Mouse (Mus musculus): ENCODE measurements around the gene Klkb1. TPM values are rescaled to one million over a fixed set of nuclear protein-coding genes. Genes with fewer than 3 reads are reported as not detected.

Gene Klkb1
- polyA plus RNA-seq, 1 experiment from 2014 or later, result not detected

GRCm38 (mm10) chr8:45291790-45292189, 2.9 kb downstream of the Klkb1 start:
- H3K27me3 ChIP-seq (ENCODE audit: control insufficient read depth, insufficient read depth, low read length), result no peaks in the 10 kb centered on the region
- no peak overlapping the region for H3K4me3 ChIP-seq (replicated peaks; ENCODE audit: low read depth, low read length)
- H3K9me3 ChIP-seq (ENCODE audit: control insufficient read depth, low read length), result no peaks in the 10 kb centered on the region
- DNase-seq (no peak), ATAC-seq (ENCODE audit: low FRiP score, low TSS enrichment) (no peak)
- no peak overlapping the region for H3K9ac ChIP-seq (replicated peaks; ENCODE audit: low read length)
- no peak overlapping the region for H3K4me2 ChIP-seq (ENCODE audit: low read length)
- H3K4me1 ChIP-seq (ENCODE audit: control insufficient read depth, insufficient read depth, low read length), result no peaks in the 10 kb centered on the region
- WGBS, result 80% methylated on average over 2 of the region's 2 CpGs
- H3K36me3 ChIP-seq (ENCODE audit: control insufficient read depth, insufficient read depth, low read length), result no peaks in the 10 kb centered on the region
- H3K27ac ChIP-seq (replicated peaks; ENCODE audit: low read depth, low read length), result no peak overlapping the region

GRCm38 (mm10) chr8:45281630-45282029, 13.0 kb downstream of the Klkb1 start:
- ATAC-seq (ENCODE audit: low FRiP score, low TSS enrichment), result no peak
- Histone ChIP-seq H3K4me3 (replicated peaks; ENCODE audit: low read depth, low read length) (no peak overlapping the region), H3K9ac (replicated peaks; ENCODE audit: low read length) (no peak overlapping the region), H3K4me1 (ENCODE audit: control insufficient read depth, insufficient read depth, low read length) (no peaks in the 10 kb centered on the region), H3K27me3 (ENCODE audit: control insufficient read depth, insufficient read depth, low read length) (no peaks in the 10 kb centered on the region), H3K4me2 (ENCODE audit: low read length) (no peak overlapping the region), H3K9me3 (ENCODE audit: control insufficient read depth, low read length) (no peaks in the 10 kb centered on the region), H3K36me3 (ENCODE audit: control insufficient read depth, insufficient read depth, low read length) (no peaks in the 10 kb centered on the region), H3K27ac (replicated peaks; ENCODE audit: low read depth, low read length) (no peak overlapping the region)
- whole genome bisulfite sequencing, result 86% methylated on average over 8 of the region's 8 CpGs
- no peak for DNase-seq

GRCm38 (mm10) chr8:45277453-45277852, 17.2 kb downstream of the Klkb1 start:
- DNase-seq (no peak), ATAC-seq (ENCODE audit: low FRiP score, low TSS enrichment) (no peak)
- H3K27me3 ChIP-seq (ENCODE audit: control insufficient read depth, insufficient read depth, low read length), result no peaks in the 10 kb centered on the region
- no peak overlapping the region for H3K27ac ChIP-seq (replicated peaks; ENCODE audit: low read depth, low read length)
- no peak overlapping the region for H3K4me3 ChIP-seq (replicated peaks; ENCODE audit: low read depth, low read length)
- H3K4me1 ChIP-seq (ENCODE audit: control insufficient read depth, insufficient read depth, low read length), result no peaks in the 10 kb centered on the region
- no peaks in the 10 kb centered on the region for H3K36me3 ChIP-seq (ENCODE audit: control insufficient read depth, insufficient read depth, low read length)
- H3K4me2 ChIP-seq (ENCODE audit: low read length), result no peak overlapping the region
- no peak overlapping the region for H3K9ac ChIP-seq (replicated peaks; ENCODE audit: low read length)
- WGBS, result 86% methylated on average over 3 of the region's 3 CpGs
- H3K9me3 ChIP-seq (ENCODE audit: control insufficient read depth, low read length), result no peaks in the 10 kb centered on the region

GRCm38 (mm10) chr8:45274317-45274716, 20.3 kb downstream of the Klkb1 start:
- Histone ChIP-seq H3K4me3 (replicated peaks; ENCODE audit: low read depth, low read length) (no peak overlapping the region), H3K36me3 (ENCODE audit: control insufficient read depth, insufficient read depth, low read length) (no peaks in the 10 kb centered on the region), H3K9me3 (ENCODE audit: control insufficient read depth, low read length) (no peaks in the 10 kb centered on the region), H3K27ac (replicated peaks; ENCODE audit: low read depth, low read length) (no peak overlapping the region), H3K4me1 (ENCODE audit: control insufficient read depth, insufficient read depth, low read length) (no peaks in the 10 kb centered on the region), H3K27me3 (ENCODE audit: control insufficient read depth, insufficient read depth, low read length) (no peaks in the 10 kb centered on the region), H3K4me2 (ENCODE audit: low read length) (no peak overlapping the region), H3K9ac (replicated peaks; ENCODE audit: low read length) (no peak overlapping the region)
- ATAC-seq (ENCODE audit: low FRiP score, low TSS enrichment), result no peak
- DNase-seq, result no peak
- 81% methylated on average over 4 of the region's 4 CpGs for WGBS

- Histone ChIP-seq H3K9me3 (ENCODE audit: control insufficient read depth, low read length) (peaks cover 3% of the 10 kb centered on the region; the same call in 1 of the 2 replicates), H3K36me3 (ENCODE audit: control insufficient read depth, insufficient read depth, low read length) (no peaks in the 10 kb centered on the region), H3K4me2 (ENCODE audit: low read length) (no peak overlapping the region), H3K9ac (replicated peaks; ENCODE audit: low read length) (no peak overlapping the region), H3K27ac (replicated peaks; ENCODE audit: low read depth, low read length) (no peak overlapping the region), H3K4me3 (replicated peaks; ENCODE audit: low read depth, low read length) (no peak overlapping the region), H3K4me1 (ENCODE audit: control insufficient read depth, insufficient read depth, low read length) (no peaks in the 10 kb centered on the region), H3K27me3 (ENCODE audit: control insufficient read depth, insufficient read depth, low read length) (no peaks in the 10 kb centered on the region)
- no peak for ATAC-seq (ENCODE audit: low FRiP score, low TSS enrichment)
- no peak for DNase-seq
These were observed 25.6 kb downstream of the Klkb1 start for GRCm38 (mm10) chr8:45269056-45269455.

- no peaks in the 10 kb centered on the region for H3K27me3 ChIP-seq (ENCODE audit: control insufficient read depth, insufficient read depth, low read length)
- H3K4me3 ChIP-seq (replicated peaks; ENCODE audit: low read depth, low read length), result no peak overlapping the region
- peaks cover 3% of the 10 kb centered on the region; the same call in 1 of the 2 replicates for H3K9me3 ChIP-seq (ENCODE audit: control insufficient read depth, low read length)
- no peaks in the 10 kb centered on the region for H3K36me3 ChIP-seq (ENCODE audit: control insufficient read depth, insufficient read depth, low read length)
- no peak for DNase-seq
- no peak overlapping the region for H3K4me2 ChIP-seq (ENCODE audit: low read length)
- H3K4me1 ChIP-seq (ENCODE audit: control insufficient read depth, insufficient read depth, low read length), result no peaks in the 10 kb centered on the region
- H3K9ac ChIP-seq (replicated peaks; ENCODE audit: low read length), result no peak overlapping the region
- H3K27ac ChIP-seq (replicated peaks; ENCODE audit: low read depth, low read length), result no peak overlapping the region
- ATAC-seq (ENCODE audit: low FRiP score, low TSS enrichment), result no peak
These were observed 26.2 kb downstream of the Klkb1 start for GRCm38 (mm10) chr8:45268485-45268884.

GRCm38 (mm10) chr8:45267611-45268391, 26.9 kb downstream of the Klkb1 start:
- Histone ChIP-seq H3K9me3 (ENCODE audit: control insufficient read depth, low read length) (peaks cover 3% of the 10 kb centered on the region; the same call in 1 of the 2 replicates), H3K4me3 (replicated peaks; ENCODE audit: low read depth, low read length) (no peak overlapping the region), H3K36me3 (ENCODE audit: control insufficient read depth, insufficient read depth, low read length) (no peaks in the 10 kb centered on the region), H3K9ac (replicated peaks; ENCODE audit: low read length) (no peak overlapping the region), H3K4me2 (ENCODE audit: low read length) (no peak overlapping the region), H3K4me1 (ENCODE audit: control insufficient read depth, insufficient read depth, low read length) (no peaks in the 10 kb centered on the region), H3K27me3 (ENCODE audit: control insufficient read depth, insufficient read depth, low read length) (no peaks in the 10 kb centered on the region), H3K27ac (replicated peaks; ENCODE audit: low read depth, low read length) (no peak overlapping the region)
- ATAC-seq (ENCODE audit: low FRiP score, low TSS enrichment), result no peak
- no peak for DNase-seq
- 92% methylated on average over 4 of the region's 4 CpGs for WGBS

- no peaks in the 10 kb centered on the region for H3K4me1 ChIP-seq (ENCODE audit: control insufficient read depth, insufficient read depth, low read length)
- H3K27me3 ChIP-seq (ENCODE audit: control insufficient read depth, insufficient read depth, low read length), result no peaks in the 10 kb centered on the region
- H3K9me3 ChIP-seq (ENCODE audit: control insufficient read depth, low read length), result peaks cover 3% of the 10 kb centered on the region; the same call in 1 of the 2 replicates
- no peaks in the 10 kb centered on the region for H3K36me3 ChIP-seq (ENCODE audit: control insufficient read depth, insufficient read depth, low read length)
- H3K4me2 ChIP-seq (ENCODE audit: low read length), result no peak overlapping the region
- no peak for DNase-seq
- H3K4me3 ChIP-seq (replicated peaks; ENCODE audit: low read depth, low read length), result no peak overlapping the region
- no peak overlapping the region for H3K27ac ChIP-seq (replicated peaks; ENCODE audit: low read depth, low read length)
- WGBS, result 49% methylated on average over 8 of the region's 8 CpGs
- no peak overlapping the region for H3K9ac ChIP-seq (replicated peaks; ENCODE audit: low read length)
- no peak for ATAC-seq (ENCODE audit: low FRiP score, low TSS enrichment)
These were observed 27.7 kb downstream of the Klkb1 start for GRCm38 (mm10) chr8:45266993-45267392.

GRCm38 (mm10) chr8:45264918-45265317, 29.7 kb downstream of the Klkb1 start:
- Histone ChIP-seq H3K9me3 (ENCODE audit: control insufficient read depth, low read length) (peaks cover 3% of the 10 kb centered on the region; the same call in 1 of the 2 replicates), H3K27me3 (ENCODE audit: control insufficient read depth, insufficient read depth, low read length) (no peaks in the 10 kb centered on the region), H3K9ac (replicated peaks; ENCODE audit: low read length) (no peak overlapping the region), H3K27ac (replicated peaks; ENCODE audit: low read depth, low read length) (no peak overlapping the region), H3K4me2 (ENCODE audit: low read length) (no peak overlapping the region), H3K36me3 (ENCODE audit: control insufficient read depth, insufficient read depth, low read length) (no peaks in the 10 kb centered on the region), H3K4me3 (replicated peaks; ENCODE audit: low read depth, low read length) (no peak overlapping the region), H3K4me1 (ENCODE audit: control insufficient read depth, insufficient read depth, low read length) (no peaks in the 10 kb centered on the region)
- DNase-seq, result no peak
- ATAC-seq (ENCODE audit: low FRiP score, low TSS enrichment), result no peak
- 93% methylated on average over 4 of the region's 4 CpGs for WGBS

Measured in midbrain, embryonic 14.5 days (tissue).